Mouse (Mus musculus) MEL (cell line): Measurements from ENCODE around the gene Gamt. TPM values are rescaled to one million over a fixed set of nuclear protein-coding genes. Genes with fewer than 3 reads are reported as not detected.

ENCODE experiments used
- DNase-seq: peaks from one replicate; pipeline ENCODE4 v3.0.0; 2011; ENCODE audit warnings: low read depth, low spot score
- H3K27ac ChIP-seq: 2 replicates; pipeline ENCODE4 v1.5.1; 2012; ENCODE audit warnings: low read depth, mild to moderate bottlenecking, control low read depth, low read length, moderate library complexity; ENCODE audit not compliant: control insufficient read depth
- H3K27me3 ChIP-seq, 2 experiments: fragments of 150-350 bp in 1 of 2; sonication (generic) in 1 of 2; 2 replicates each; pipeline ENCODE4 v1.6.1; 2012; ENCODE audit warnings: low read length in 2 of 2, mild to moderate bottlenecking in 2 of 2, improper control_type of control experiment in 1 of 2, moderate library complexity in 1 of 2; ENCODE audit not compliant: insufficient read depth in 2 of 2, control insufficient read depth in 1 of 2
- H3K36me3 ChIP-seq, 2 experiments: 2 replicates each; pipeline ENCODE4 v1.6.1; 2012 to 2014; ENCODE audit warnings: low read length in 2 of 2, improper control_type of control experiment in 1 of 2, inconsistent platforms in 1 of 2, mild to moderate bottlenecking in 1 of 2; ENCODE audit not compliant: insufficient read depth in 2 of 2, control insufficient read depth in 1 of 2
- H3K4me1 ChIP-seq, 2 experiments: fragments of 150-350 bp in 1 of 2; sonication (generic) in 1 of 2; 2 replicates each; pipeline ENCODE4 v1.6.1; 2012; ENCODE audit warnings: low read length in 2 of 2, improper control_type of control experiment in 1 of 2, mild to moderate bottlenecking in 1 of 2; ENCODE audit not compliant: insufficient read depth in 2 of 2, control insufficient read depth in 1 of 2
- H3K4me3 ChIP-seq, 2 experiments: fragments of 150-350 bp in 1 of 2; sonication (generic) in 1 of 2; 2 replicates each; pipeline ENCODE4 v1.5.1; 2012; ENCODE audit warnings: low read depth in 2 of 2, low read length in 2 of 2, mild to moderate bottlenecking in 2 of 2, moderate library complexity in 2 of 2, control low read depth in 1 of 2, improper control_type of control experiment in 1 of 2; ENCODE audit not compliant: control insufficient read depth in 1 of 2, insufficient read depth in 1 of 2
- H3K79me2 ChIP-seq: 2 replicates; pipeline ENCODE4 v1.6.1; 2012; ENCODE audit warnings: mild to moderate bottlenecking, low read length, moderate library complexity; ENCODE audit not compliant: control insufficient read depth, poor library complexity, insufficient read depth
- H3K9ac ChIP-seq: 2 replicates; pipeline ENCODE4 v1.6.1; 2012; ENCODE audit warnings: low read depth, mild to moderate bottlenecking, control low read depth, low read length, moderate library complexity; ENCODE audit not compliant: control insufficient read depth, poor library complexity, severe bottlenecking
- H3K9me3 ChIP-seq: fragments of 150-350 bp; sonication (generic); replicated peaks from 2 replicates; pipeline ENCODE4 v1.6.1; 2012; ENCODE audit warnings: mild to moderate bottlenecking, low read length, improper control_type of control experiment, moderate library complexity; ENCODE audit not compliant: insufficient read depth
- BHLHE40 ChIP-seq: IDR thresholded peaks from 2 replicates; pipeline ENCODE4 v1.6.1; 2012; ENCODE audit warnings: low read depth, mild to moderate bottlenecking, inconsistent platforms, low read length, improper control_type of control experiment, borderline replicate concordance
- CHD1 ChIP-seq: IDR thresholded peaks from 2 replicates; pipeline ENCODE4 v1.6.1; 2012; ENCODE audit warnings: low read depth, mild to moderate bottlenecking, inconsistent platforms, low read length, improper control_type of control experiment
- CHD2 ChIP-seq: IDR thresholded peaks from 2 replicates; pipeline ENCODE4 v1.6.1; 2011; ENCODE audit warnings: low read length, improper control_type of control experiment
- CTCF ChIP-seq, 3 experiments: IDR thresholded peaks in 2 of 3; conservative IDR thresholded peaks in 1 of 3; 2 replicates each; pipeline ENCODE4 v1.5.1; 2011 to 2012; ENCODE audit warnings: low read length in 3 of 3, low read depth in 2 of 3, mild to moderate bottlenecking in 2 of 3, improper control_type of control experiment in 1 of 3, inconsistent platforms in 1 of 3, mixed read lengths in 1 of 3, moderate library complexity in 1 of 3; ENCODE audit not compliant: control insufficient read depth in 1 of 3, insufficient read depth in 1 of 3, poor library complexity in 1 of 3, severe bottlenecking in 1 of 3
- E2F4 ChIP-seq: IDR thresholded peaks from 2 replicates; pipeline ENCODE4 v1.6.1; 2011; ENCODE audit warnings: low read depth, low read length, improper control_type of control experiment, borderline replicate concordance
- ELF1 ChIP-seq: IDR thresholded peaks from 2 replicates; pipeline ENCODE4 v1.6.1; 2014; ENCODE audit warnings: low read depth, mild to moderate bottlenecking, inconsistent platforms, low read length, improper control_type of control experiment, moderate library complexity
- EP300 ChIP-seq, 2 experiments: IDR thresholded peaks; 2 replicates each; pipeline ENCODE4 v1.6.1; 2011; ENCODE audit warnings: improper control_type of control experiment in 2 of 2, low read length in 2 of 2, low read depth in 1 of 2, mild to moderate bottlenecking in 1 of 2
- GABPA ChIP-seq: IDR thresholded peaks from 2 replicates; pipeline ENCODE4 v1.6.1; 2012; ENCODE audit warnings: low read depth, mild to moderate bottlenecking, inconsistent platforms, low read length, improper control_type of control experiment, moderate library complexity
- GATA1 ChIP-seq: IDR thresholded peaks from 2 replicates; pipeline ENCODE4 v1.6.1; 2011; ENCODE audit warnings: low read depth, low read length, improper control_type of control experiment
- JUND ChIP-seq: IDR thresholded peaks from 2 replicates; pipeline ENCODE4 v1.6.1; 2011; ENCODE audit warnings: low read depth, mild to moderate bottlenecking, improper control_type of control experiment, low read length
- KAT2A ChIP-seq: conservative IDR thresholded peaks from 2 replicates; pipeline ENCODE4 v1.6.1; 2012; ENCODE audit warnings: low read depth, low read length, improper control_type of control experiment, inconsistent platforms
- MAFK ChIP-seq: IDR thresholded peaks from 2 replicates; pipeline ENCODE4 v1.6.1; 2011; ENCODE audit warnings: low read depth, mild to moderate bottlenecking, low read length, improper control_type of control experiment, borderline replicate concordance
- MAX ChIP-seq: IDR thresholded peaks from 2 replicates; pipeline ENCODE4 v1.6.1; 2011; ENCODE audit warnings: low read length, improper control_type of control experiment
- MEF2A ChIP-seq: IDR thresholded peaks from 2 replicates; pipeline ENCODE4 v1.6.1; 2014; ENCODE audit warnings: low read depth, mild to moderate bottlenecking, inconsistent platforms, low read length, improper control_type of control experiment; ENCODE audit not compliant: poor library complexity, insufficient replicate concordance, severe bottlenecking; ENCODE audit errors: extremely low read depth
- MXI1 ChIP-seq: IDR thresholded peaks from 2 replicates; pipeline ENCODE4 v1.6.1; 2011; ENCODE audit warnings: mild to moderate bottlenecking, low read depth, low read length, improper control_type of control experiment
- MYC ChIP-seq: IDR thresholded peaks from 2 replicates; pipeline ENCODE4 v1.6.1; 2011; ENCODE audit warnings: low read depth, mild to moderate bottlenecking, low read length, improper control_type of control experiment, moderate library complexity
- NELFE ChIP-seq: IDR thresholded peaks from 2 replicates; pipeline ENCODE4 v1.6.1; 2011; ENCODE audit warnings: low read depth, low read length, improper control_type of control experiment
- NRF1 ChIP-seq: IDR thresholded peaks from 2 replicates; pipeline ENCODE4 v1.6.1; 2014; ENCODE audit warnings: low read depth, mild to moderate bottlenecking, inconsistent platforms, low read length, improper control_type of control experiment, moderate library complexity; ENCODE audit not compliant: poor library complexity, insufficient read depth, severe bottlenecking
- POLR2A ChIP-seq, 2 experiments: IDR thresholded peaks; 2 replicates each; pipeline ENCODE4 v1.6.1; 2011 to 2012; ENCODE audit warnings: low read length in 2 of 2, mild to moderate bottlenecking in 2 of 2, control low read depth in 1 of 2, improper control_type of control experiment in 1 of 2, low read depth in 1 of 2, moderate library complexity in 1 of 2; ENCODE audit not compliant: control insufficient read depth in 1 of 2, insufficient read depth in 1 of 2, poor library complexity in 1 of 2
- POLR2AphosphoS2 ChIP-seq: IDR thresholded peaks from 2 replicates; pipeline ENCODE4 v1.6.1; 2011; ENCODE audit warnings: low read length, improper control_type of control experiment
- RCOR1 ChIP-seq: IDR thresholded peaks from 2 replicates; pipeline ENCODE4 v1.6.1; 2012; ENCODE audit warnings: low read depth, mild to moderate bottlenecking, inconsistent platforms, low read length, improper control_type of control experiment
- SMC3 ChIP-seq: IDR thresholded peaks from 2 replicates; pipeline ENCODE4 v1.6.1; 2011; ENCODE audit warnings: low read depth, low read length, improper control_type of control experiment
- TAL1 ChIP-seq: IDR thresholded peaks from 2 replicates; pipeline ENCODE4 v1.6.1; 2012; ENCODE audit warnings: mild to moderate bottlenecking, inconsistent platforms, low read length, moderate library complexity, mixed read lengths
- TCF12 ChIP-seq: IDR thresholded peaks from 2 replicates; pipeline ENCODE4 v1.6.1; 2014; ENCODE audit warnings: low read depth, mild to moderate bottlenecking, inconsistent platforms, low read length, improper control_type of control experiment, moderate library complexity
- UBTF ChIP-seq: IDR thresholded peaks from 2 replicates; pipeline ENCODE4 v1.6.1; 2012; ENCODE audit warnings: low read depth, mild to moderate bottlenecking, inconsistent platforms, low read length, improper control_type of control experiment, moderate library complexity, borderline replicate concordance; ENCODE audit not compliant: insufficient read depth
- USF1 ChIP-seq: IDR thresholded peaks from 2 replicates; pipeline ENCODE4 v1.6.1; 2014; ENCODE audit warnings: low read depth, mild to moderate bottlenecking, inconsistent platforms, low read length, improper control_type of control experiment, moderate library complexity
- ZC3H11A ChIP-seq: IDR thresholded peaks from 2 replicates; pipeline ENCODE4 v1.6.1; 2012; ENCODE audit warnings: low read depth, mild to moderate bottlenecking, inconsistent platforms, low read length, improper control_type of control experiment
- ZKSCAN1 ChIP-seq: IDR thresholded peaks from 2 replicates; pipeline ENCODE4 v1.6.1; 2012; ENCODE audit warnings: low read depth, mild to moderate bottlenecking, inconsistent platforms, low read length, improper control_type of control experiment, moderate library complexity
- ZMIZ1 ChIP-seq: IDR thresholded peaks from 2 replicates; pipeline ENCODE4 v1.6.1; 2012; ENCODE audit warnings: low read depth, mild to moderate bottlenecking, inconsistent platforms, low read length, improper control_type of control experiment, moderate library complexity
- polyA plus RNA-seq, 2 experiments: library from polyadenylated mRNA; stranded (reverse) in 1 of 2; unstranded in 1 of 2; fragments of >175 nt in 1 of 2; fragments of >200 nt in 1 of 2; gene quantifications; 2 replicates each; pipeline versions ENCODE4 v1.2.1 to v1.2.4; 2012; ENCODE audit warnings: low replicate concordance in 2 of 2, low read depth in 1 of 2; ENCODE audit not compliant: insufficient read length in 2 of 2, insufficient read depth in 1 of 2, missing spikeins in 1 of 2
- total RNA-seq: library from RNA; depleted of rRNA; stranded (reverse); fragments of 300-350 nt; gene quantifications from 2 replicates; pipeline ENCODE4 v1.2.3, GENCODE M21; 2012

Gene Gamt
- total and polyA plus RNA-seq, 3 experiments = 6.0 to 8.4 TPM; not detected in 1

DNA sequence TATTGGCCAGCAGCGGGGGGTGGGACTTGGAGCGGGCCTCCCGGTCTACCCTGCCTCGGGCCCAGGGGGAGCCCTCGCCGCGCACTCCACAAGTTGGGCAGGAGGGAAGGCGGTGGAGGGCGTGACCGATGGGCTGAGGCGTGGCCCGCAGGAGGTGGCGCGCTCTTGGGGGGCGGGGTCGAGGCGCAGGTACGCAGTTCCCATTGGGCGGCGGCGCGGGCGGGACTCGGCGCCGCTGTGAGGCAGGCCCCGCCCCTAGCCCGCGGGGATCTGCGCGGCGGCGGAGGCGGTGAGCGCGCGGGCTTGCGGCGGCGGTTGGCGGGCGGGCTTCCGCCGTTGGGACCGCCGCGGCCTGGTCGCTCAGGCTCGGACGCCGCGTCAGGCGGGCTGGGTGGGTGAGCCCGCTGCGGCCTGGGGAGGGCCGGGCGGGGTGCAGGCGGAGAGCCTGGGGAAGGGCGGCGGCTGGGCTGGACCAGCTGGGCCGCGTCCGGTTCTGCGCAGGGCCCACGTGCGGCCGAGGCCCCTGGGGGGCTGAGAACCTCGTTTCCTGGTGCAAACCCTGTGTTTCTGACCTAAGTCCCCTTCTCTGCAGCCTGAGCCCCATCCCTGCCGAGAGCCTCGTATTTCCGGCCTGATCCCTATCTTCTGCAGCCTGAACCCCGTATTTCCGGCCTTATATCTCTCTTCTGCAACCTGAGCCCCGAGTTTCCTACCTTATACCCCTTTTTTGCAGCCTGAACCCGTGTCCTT is 34.2 kb downstream of the Gamt start, which contains the start of gene Mum1 (continued):
- TF ChIP-seq JUND (no peak), ELF1 (peak; percentile 58; the same call in 1 of the 2 replicates), ZKSCAN1 (no peak), POLR2A (IDR thresholded peaks at IDR 0.05; ENCODE audit: control insufficient read depth in 1 of 2, insufficient read depth in 1 of 2, low read depth in 1 of 2, low read length in 2 of 2, poor library complexity in 1 of 2) (peak; percentile 59 to 66; a peak in 2 of 4 replicates), NRF1 (peak; percentile 44; the same call in 1 of the 2 replicates), USF1 (no peak), UBTF (0 out of 2 replicates have a peak, but pooled peaks have one; percentile 27), POLR2AphosphoS2 (no peak), MYC (peak; percentile 36; the same call in 1 of the 2 replicates), GABPA (no peak), CTCF (IDR thresholded peaks at IDR 0.05 in 2 of 3, conservative IDR thresholded peaks at IDR 0.05 in 1 of 3; ENCODE audit: control insufficient read depth in 1 of 3, insufficient read depth in 1 of 3, low read depth in 2 of 3, low read length in 3 of 3, poor library complexity in 1 of 3, severe bottlenecking in 1 of 3) (peak in 2 of 3 experiments; percentile 16 to 49; a peak in 3 of 6 replicates), SMC3 (no peak), TAL1 (no peak), BHLHE40 (no peak), KAT2A (no peak), NELFE (peak; percentile 55), GATA1 (peak; percentile 84), ZC3H11A (no peak), ZMIZ1 (no peak), EP300 (IDR thresholded peaks at IDR 0.05; ENCODE audit: low read depth in 1 of 2, low read length in 2 of 2) (peak in 1 of 2 experiments; percentile 30; a peak in 2 of 4 replicates), RCOR1 (0 out of 2 replicates have a peak, but pooled peaks have one; percentile 22), E2F4 (no peak; the same call in 1 of the 2 replicates)

DNA sequence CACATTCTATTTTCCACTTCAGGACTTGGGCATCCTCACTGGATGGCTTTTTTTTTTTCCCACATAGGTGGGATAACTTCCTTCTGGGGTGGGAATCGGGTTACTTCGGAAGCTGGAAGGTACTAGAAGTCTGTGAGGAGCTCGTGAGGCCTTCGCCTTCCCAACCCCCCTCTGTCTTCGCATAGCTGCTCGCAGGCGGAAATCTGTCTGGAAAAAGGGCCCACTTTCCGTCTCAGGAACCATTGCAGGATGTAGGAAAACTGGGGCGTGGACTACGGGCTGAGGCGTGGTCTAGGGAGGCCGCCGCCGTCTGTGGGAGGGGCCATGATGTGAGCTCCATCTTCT is 34.8 kb downstream of the Gamt start:
- H3K9me3 ChIP-seq = no peaks in the 10 kb centered on the region
- no peak overlapping the region for H3K27ac ChIP-seq
- H3K4me1 ChIP-seq = peaks cover 0 to 19% of the 10 kb centered on the region in 2 experiments; a peak in 3 of 4 replicates
- TF ChIP-seq SMC3 (no peak), MXI1 (no peak), CHD2 (no peak), TAL1 (no peak), TCF12 (no peak), MEF2A (no peak), CHD1 (no peak), GATA1 (no peak), MAX (no peak), MAFK (no peak)
- TF ChIP-seq, all 39 proteins: peak for 0
- H3K79me2 ChIP-seq = peaks cover 8% of the 10 kb centered on the region
- peak overlapping the region; percentile 40 for H3K9ac ChIP-seq
- H3K36me3 ChIP-seq = peaks cover 0 to 9% of the 10 kb centered on the region in 2 experiments; a peak in 3 of 4 replicates
- DNase-seq = no peak
- no peaks in the 10 kb centered on the region; a peak in 1 of 4 replicates for H3K27me3 ChIP-seq
- peak overlapping the region; percentile 39 to 48 for H3K4me3 ChIP-seq
